Comparison of ENCODE assay signal across 15 mouse cellular contexts in genomic region chr7:75957366-75957765, GRCm38 (mm10).
"Had no signal": no experiment of that assay in that cellular context is flagged by ENCODE, and none has a peak within 500 bp of the region (broad histone marks: within the 10 kb centered on the region; RNA-seq: fewer than 3 reads in every experiment).

No protein-coding gene starts in this region.

- H3K36me3 ChIP-seq: lung, embryonic 15.5 days; midbrain, embryonic 13.5 days; midbrain, embryonic 15.5 days; neural tube, embryonic 12.5 days; stomach, embryonic 15.5 days had no signal

- H3K9me3 ChIP-seq: lung, embryonic 15.5 days; megakaryocyte, embryonic 14.5 days; midbrain, embryonic 13.5 days; midbrain, embryonic 15.5 days; neural tube, embryonic 12.5 days; stomach, embryonic 15.5 days had no signal

- H3K4me3 ChIP-seq: lung, embryonic 15.5 days; megakaryocyte, embryonic 14.5 days; midbrain, embryonic 13.5 days; midbrain, embryonic 15.5 days; neural tube, embryonic 12.5 days; stomach, embryonic 15.5 days had no signal

- H3K4me1 ChIP-seq: lung, embryonic 15.5 days; megakaryocyte, embryonic 14.5 days; midbrain, embryonic 13.5 days; midbrain, embryonic 15.5 days; neural tube, embryonic 12.5 days; stomach, embryonic 15.5 days had no signal

- DNase-seq: lung, adult 2 months; lung, postnatal 14 days; lung, postnatal 36 days; right cerebral cortex, postnatal 14 days; thymus, adult 2 months; thymus, postnatal 25 days; thymus, postnatal 4 days had no signal

- H3K27me3 ChIP-seq: lung, embryonic 15.5 days; megakaryocyte, embryonic 14.5 days; midbrain, embryonic 13.5 days; midbrain, embryonic 15.5 days; neural tube, embryonic 12.5 days; stomach, embryonic 15.5 days had no signal

- H3K27ac ChIP-seq: lung, embryonic 15.5 days; macrophage; midbrain, embryonic 13.5 days; midbrain, embryonic 15.5 days; neural tube, embryonic 12.5 days; stomach, embryonic 15.5 days; stomach, postnatal 0 days had no signal
